Mouse (Mus musculus) limb, embryonic 12.5 days (tissue): ENCODE measurements around the gene Nsun5. TPM values are rescaled to one million over a fixed set of nuclear protein-coding genes. Genes with fewer than 3 reads are reported as not detected.

Experiments used
- ATAC-seq: fragments of 200-750 bp; cut with Nextera tagmentation; 2 replicates; pipeline ENCODE4 v1.8.0; 2017; ENCODE audit warnings: low read depth, moderate TSS enrichment; ENCODE audit not compliant: insufficient number of reproducible peaks, insufficient read depth, low FRiP score, low TSS enrichment
- H3K27ac ChIP-seq: fragments of 300-500 bp; sonication (generic); 2 replicates; pipeline ENCODE4 v1.5.1; 2016; ENCODE audit warnings: mild to moderate bottlenecking, moderate library complexity
- H3K27me3 ChIP-seq: fragments of 300-500 bp; sonication (generic); 2 replicates; pipeline ENCODE4 v1.6.1; 2016; ENCODE audit warnings: mild to moderate bottlenecking, moderate library complexity
- H3K36me3 ChIP-seq: fragments of 300-500 bp; sonication (generic); 2 replicates; pipeline ENCODE4 v1.6.1; 2016; ENCODE audit warnings: mild to moderate bottlenecking, moderate library complexity
- H3K4me1 ChIP-seq: fragments of 300-500 bp; sonication (generic); replicated peaks from 2 replicates; pipeline ENCODE4 v1.6.1; 2016
- H3K4me2 ChIP-seq: fragments of 300-500 bp; sonication (generic); 2 replicates; pipeline ENCODE4 v1.6.1; 2016; ENCODE audit warnings: mild to moderate bottlenecking, moderate library complexity
- H3K4me3 ChIP-seq: fragments of 300-500 bp; sonication (generic); replicated peaks from 2 replicates; pipeline ENCODE4 v1.5.1; 2016; ENCODE audit warnings: mild to moderate bottlenecking
- H3K9ac ChIP-seq: fragments of 300-500 bp; sonication (generic); replicated peaks from 2 replicates; pipeline ENCODE4 v1.6.1; 2016; ENCODE audit warnings: mild to moderate bottlenecking, moderate library complexity
- H3K9me3 ChIP-seq: fragments of 300-500 bp; sonication (generic); 2 replicates; pipeline ENCODE4 v1.6.1; 2016; ENCODE audit warnings: mild to moderate bottlenecking, moderate library complexity
- WGBS: fragments of 180-500 bp; shearing (Covaris S2); methylation state at CpG from one replicate; pipeline ENCODE4 v1.1.7; 2016; 5-methylcytosine and 5-hydroxymethylcytosine counted together
- polyA plus RNA-seq: library from polyadenylated mRNA; unstranded; fragments of >200 nt; fragmentation: Nextera tagmentation; extraction: Ambion mirVana; gene quantifications from 2 replicates; pipeline ENCODE4 v1.2.1, GENCODE M21; 2016

The Nsun5 gene
- 40.0 and 40.1 TPM in 2 replicates for polyA plus RNA-seq

GRCm38 (mm10) chr5:135369787-135370654, at the start of gene Nsun5:
Nsun5 (plus strand) TSS chr5:135369953.
- Histone ChIP-seq H3K27ac (peak within 1 kb of the TSS; percentile 87), H3K27me3 (peaks cover 10% of the 10 kb centered on the region; the same call in 1 of the 2 replicates), H3K9me3 (no peaks in the 10 kb centered on the region), H3K4me3 (peak within 1 kb of the TSS; percentile 92), H3K4me2 (peak within 1 kb of the TSS; percentile 86), H3K9ac (peak within 1 kb of the TSS; percentile 90), H3K4me1 (peaks cover 12% of the 10 kb centered on the region), H3K36me3 (peaks cover 38% of the 10 kb centered on the region)
- peak; percentile 64; the same call in 1 of the 2 replicates for ATAC-seq
- under 1% methylated on average over 64 of the region's 64 CpGs for WGBS

- Histone ChIP-seq H3K4me2 (no peak overlapping the region), H3K4me3 (no peak overlapping the region), H3K27me3 (0 out of 2 replicates have a peak, but pooled peaks cover 7% of the 10 kb centered on the region), H3K9me3 (no peaks in the 10 kb centered on the region), H3K9ac (no peak overlapping the region), H3K4me1 (peaks cover 12% of the 10 kb centered on the region), H3K36me3 (no peaks in the 10 kb centered on the region), H3K27ac (no peak overlapping the region)
- ATAC-seq = no peak
- WGBS = 81% methylated on average over 1 of the region's 1 CpGs
Measured at GRCm38 (mm10) chr5:135322197-135322596, 47.6 kb upstream of the Nsun5 start.

GRCm38 (mm10) chr5:135326121-135326659, 43.6 kb upstream of the Nsun5 start:
- 26% methylated on average over 3 of the region's 3 CpGs for WGBS
- ATAC-seq = no peak
- no peak overlapping the region for H3K9ac ChIP-seq
- H3K36me3 ChIP-seq = no peaks in the 10 kb centered on the region
- H3K27me3 ChIP-seq = 0 out of 2 replicates have a peak, but pooled peaks cover 13% of the 10 kb centered on the region
- H3K4me2 ChIP-seq = no peak overlapping the region
- H3K4me1 ChIP-seq = peaks cover 8% of the 10 kb centered on the region
- H3K9me3 ChIP-seq = no peaks in the 10 kb centered on the region
- H3K27ac ChIP-seq = no peak overlapping the region
- H3K4me3 ChIP-seq = no peak overlapping the region

GRCm38 (mm10) chr5:135329471-135329870, 40.3 kb upstream of the Nsun5 start:
- Histone ChIP-seq H3K9me3 (no peaks in the 10 kb centered on the region), H3K4me2 (no peak overlapping the region), H3K36me3 (no peaks in the 10 kb centered on the region), H3K4me1 (peaks cover 8% of the 10 kb centered on the region), H3K9ac (no peak overlapping the region), H3K27me3 (0 out of 2 replicates have a peak, but pooled peaks cover 15% of the 10 kb centered on the region), H3K4me3 (no peak overlapping the region), H3K27ac (no peak overlapping the region)
- WGBS = 83% methylated on average over 4 of the region's 4 CpGs
- no peak for ATAC-seq

- H3K27ac ChIP-seq = no peak overlapping the region
- 87% methylated on average over 5 of the region's 5 CpGs for WGBS
- peaks cover 8% of the 10 kb centered on the region for H3K4me1 ChIP-seq
- H3K4me2 ChIP-seq = no peak overlapping the region
- ATAC-seq = no peak
- 0 out of 2 replicates have a peak, but pooled peaks cover 12% of the 10 kb centered on the region for H3K27me3 ChIP-seq
- H3K36me3 ChIP-seq = no peaks in the 10 kb centered on the region
- H3K9me3 ChIP-seq = no peaks in the 10 kb centered on the region
- no peak overlapping the region for H3K4me3 ChIP-seq
- no peak overlapping the region for H3K9ac ChIP-seq
Measured at GRCm38 (mm10) chr5:135330201-135330600, 39.6 kb upstream of the Nsun5 start.

GRCm38 (mm10) chr5:135331161-135331560, 38.6 kb upstream of the Nsun5 start:
- H3K4me3 ChIP-seq = no peak overlapping the region
- no peak for ATAC-seq
- H3K9ac ChIP-seq = no peak overlapping the region
- no peaks in the 10 kb centered on the region for H3K9me3 ChIP-seq
- H3K4me2 ChIP-seq = no peak overlapping the region
- H3K27me3 ChIP-seq = 0 out of 2 replicates have a peak, but pooled peaks cover 8% of the 10 kb centered on the region
- H3K4me1 ChIP-seq = peaks cover 6% of the 10 kb centered on the region
- H3K27ac ChIP-seq = no peak overlapping the region
- no peaks in the 10 kb centered on the region for H3K36me3 ChIP-seq
- 85% methylated on average over 6 of the region's 6 CpGs for WGBS

- Histone ChIP-seq H3K9ac (no peak overlapping the region), H3K4me1 (peaks cover 7% of the 10 kb centered on the region; the same call in 1 of the 2 replicates), H3K4me3 (no peak overlapping the region), H3K27me3 (no peaks in the 10 kb centered on the region), H3K9me3 (no peaks in the 10 kb centered on the region), H3K4me2 (no peak overlapping the region), H3K36me3 (no peaks in the 10 kb centered on the region), H3K27ac (no peak overlapping the region)
- no peak for ATAC-seq
- 54% methylated on average over 3 of the region's 3 CpGs for WGBS
Measured at GRCm38 (mm10) chr5:135337575-135337974, 32.2 kb upstream of the Nsun5 start.

- Histone ChIP-seq H3K9me3 (peaks cover 16% of the 10 kb centered on the region; the same call in 1 of the 2 replicates), H3K4me3 (no peak overlapping the region), H3K27ac (no peak overlapping the region), H3K4me2 (no peak overlapping the region), H3K4me1 (peaks cover 6% of the 10 kb centered on the region; the same call in 1 of the 2 replicates), H3K36me3 (no peaks in the 10 kb centered on the region), H3K27me3 (no peaks in the 10 kb centered on the region; the same call in 1 of the 2 replicates), H3K9ac (no peak overlapping the region)
- ATAC-seq = no peak
- WGBS = 71% methylated on average over 7 of the region's 7 CpGs
Measured at GRCm38 (mm10) chr5:135345989-135346388, 23.8 kb upstream of the Nsun5 start.

GRCm38 (mm10) chr5:135346430-135346829, 23.3 kb upstream of the Nsun5 start:
- Histone ChIP-seq H3K4me3 (no peak overlapping the region), H3K27me3 (no peaks in the 10 kb centered on the region; the same call in 1 of the 2 replicates), H3K9me3 (peaks cover 16% of the 10 kb centered on the region; the same call in 1 of the 2 replicates), H3K4me1 (peaks cover 2% of the 10 kb centered on the region; the same call in 1 of the 2 replicates), H3K9ac (no peak overlapping the region), H3K27ac (no peak overlapping the region), H3K36me3 (no peaks in the 10 kb centered on the region), H3K4me2 (no peak overlapping the region)
- ATAC-seq = no peak
- WGBS = 13% methylated on average over 1 of the region's 1 CpGs

GRCm38 (mm10) chr5:135347511-135348011, 22.2 kb upstream of the Nsun5 start:
- Histone ChIP-seq H3K27me3 (peaks cover 11% of the 10 kb centered on the region), H3K4me1 (no peaks in the 10 kb centered on the region), H3K9me3 (peaks cover 16% of the 10 kb centered on the region; the same call in 1 of the 2 replicates), H3K4me2 (no peak overlapping the region), H3K4me3 (no peak overlapping the region), H3K36me3 (no peaks in the 10 kb centered on the region), H3K9ac (no peak overlapping the region), H3K27ac (no peak overlapping the region)
- 71% methylated on average over 4 of the region's 4 CpGs for WGBS
- ATAC-seq = no peak

- no peaks in the 10 kb centered on the region for H3K36me3 ChIP-seq
- no peak within 1 kb of the TSS for H3K4me2 ChIP-seq
- H3K9ac ChIP-seq = no peak within 1 kb of the TSS
- no peak for ATAC-seq
- peaks cover 16% of the 10 kb centered on the region; the same call in 1 of the 2 replicates for H3K9me3 ChIP-seq
- no peak within 1 kb of the TSS for H3K27ac ChIP-seq
- no peak within 1 kb of the TSS for H3K4me3 ChIP-seq
- no peaks in the 10 kb centered on the region for H3K4me1 ChIP-seq
- 92% methylated on average over 35 of the region's 35 CpGs for WGBS
- H3K27me3 ChIP-seq = peaks cover 30% of the 10 kb centered on the region
Measured at GRCm38 (mm10) chr5:135349862-135350261, 19.9 kb upstream of the Nsun5 start, which contains the start of gene Fkbp6. Fkbp6 (minus strand) TSS chr5:135350044.
